Mouse (Mus musculus) forebrain, embryonic 12.5 days (tissue): ENCODE measurements around the gene Smpd2. TPM values are rescaled to one million over a fixed set of nuclear protein-coding genes. Genes with fewer than 3 reads are reported as not detected.

ENCODE experiments used
- polyA plus RNA-seq: library from polyadenylated mRNA; unstranded; fragments of >200 nt; fragmentation: Nextera tagmentation; extraction: Ambion mirVana; gene quantifications from 2 replicates; pipeline ENCODE4 v1.2.1, GENCODE M21; 2016

The Smpd2 gene
- polyA plus RNA-seq, 1 experiment from 2014 or later: 52.2 TPM

Other genes with a start within 250 kb of the Smpd2 start
- gene Fig4, start 187.1 kb downstream of the Smpd2 start, polyA plus RNA-seq: 20.9 and 21.2 TPM in 2 replicates
- 0.06 and 0.11 TPM in 2 replicates for gene Ak9, start 186.4 kb downstream of the Smpd2 start, polyA plus RNA-seq
- 20.6 and 20.8 TPM in 2 replicates for gene Zbtb24, start 40.0 kb downstream of the Smpd2 start, polyA plus RNA-seq
- 48.8 and 50.3 TPM in 2 replicates for gene Mical1, start 14.1 kb downstream of the Smpd2 start, polyA plus RNA-seq
- 1.1 and 1.7 TPM in 2 replicates for gene Ppil6, start 70 bp upstream of the Smpd2 start, polyA plus RNA-seq
- 104 and 110 TPM in 2 replicates for gene Cd164, start 29.0 kb upstream of the Smpd2 start, polyA plus RNA-seq
- gene Ccdc162, start 226.3 kb upstream of the Smpd2 start, polyA plus RNA-seq: 0.31 and 0.88 TPM in 2 replicates